Mouse (Mus musculus) cerebellum, postnatal 14 days (tissue): ENCODE measurements at regions not wholly inside any gene's neighbourhood (a gene's known extent, or its start where the extent isn't known, plus 50 kb on each side); places are given as distances from the start of the nearest gene placed in this dataset.

Experiments
- DNase-seq, 2 experiments: peaks; one replicate each; pipeline ENCODE4 v3.0.0; 2021; ENCODE audit warnings: mixed read lengths in 2 of 2

GRCm38 (mm10) chr8:56682564-56682963, 131.7 kb downstream of the Fbxo8 start:
- peak in 1 of 2 experiments; percentile 11 for DNase-seq

GRCm38 (mm10) chr8:56684352-56684751, 133.5 kb downstream of the Fbxo8 start:
- DNase-seq = no peak

- no peak for DNase-seq
These were observed 144.5 kb downstream of the Fbxo8 start for GRCm38 (mm10) chr8:56695436-56695835.

GRCm38 (mm10) chr8:56700580-56701145, 149.8 kb downstream of the Fbxo8 start:
- no peak for DNase-seq

GRCm38 (mm10) chr8:56706377-56706776, 155.5 kb downstream of the Fbxo8 start:
- no peak for DNase-seq

- DNase-seq = peak; percentile 30 to 35
These were observed 156.2 kb downstream of the Fbxo8 start for GRCm38 (mm10) chr8:56706941-56707706.

GRCm38 (mm10) chr8:56720001-56720400, 169.1 kb downstream of the Fbxo8 start:
- DNase-seq = no peak

GRCm38 (mm10) chr8:56722473-56723236, 171.8 kb downstream of the Fbxo8 start:
- DNase-seq = no peak

- no peak for DNase-seq
These were observed 173.7 kb downstream of the Fbxo8 start for GRCm38 (mm10) chr8:56724607-56725006.

GRCm38 (mm10) chr8:56733318-56733717, 182.4 kb downstream of the Fbxo8 start:
- no peak for DNase-seq

- no peak for DNase-seq
These were observed 184.1 kb downstream of the Fbxo8 start for GRCm38 (mm10) chr8:56735021-56735420.

GRCm38 (mm10) chr8:56767034-56767433, 216.1 kb downstream of the Fbxo8 start:
- DNase-seq = no peak

- no peak for DNase-seq
These were observed 233.6 kb downstream of the Fbxo8 start for GRCm38 (mm10) chr8:56784441-56784840.

- DNase-seq = no peak
These were observed 238.8 kb downstream of the Fbxo8 start for GRCm38 (mm10) chr8:56789549-56790270.

- no peak for DNase-seq
These were observed 281.8 kb downstream of the Fbxo8 start for GRCm38 (mm10) chr8:56832651-56833050.

GRCm38 (mm10) chr8:56833129-56833528, 282.2 kb downstream of the Fbxo8 start:
- peak; percentile 20 to 30 for DNase-seq

GRCm38 (mm10) chr8:56883449-56883848, 332.6 kb downstream of the Fbxo8 start:
- DNase-seq = no peak

GRCm38 (mm10) chr8:56884195-56884594, 333.3 kb downstream of the Fbxo8 start:
- no peak for DNase-seq

- DNase-seq = no peak
These were observed 342.7 kb downstream of the Fbxo8 start for GRCm38 (mm10) chr8:56893638-56894037.

GRCm38 (mm10) chr8:56915362-56915761, 364.5 kb downstream of the Fbxo8 start:
- no peak for DNase-seq

GRCm38 (mm10) chr8:56915989-56916388, 365.1 kb downstream of the Fbxo8 start:
- no peak for DNase-seq

- DNase-seq = no peak
These were observed 373.8 kb downstream of the Fbxo8 start for GRCm38 (mm10) chr8:56924724-56925123.

- DNase-seq = no peak
These were observed 376.3 kb downstream of the Fbxo8 start for GRCm38 (mm10) chr8:56927166-56927565.
